Mouse (Mus musculus) myocyte (in vitro differentiated cells): ENCODE measurements around the gene Mgll. TPM values are rescaled to one million over a fixed set of nuclear protein-coding genes. Genes with fewer than 3 reads are reported as not detected.

Experiments used
- H3K27me3 ChIP-seq: one replicate; pipeline ENCODE4 v1.6.1; 2011; ENCODE audit not compliant: control insufficient read depth, insufficient read depth, insufficient read length
- H3K36me3 ChIP-seq: one replicate; pipeline ENCODE4 v1.6.1; 2011; ENCODE audit not compliant: control insufficient read depth, insufficient read depth
- H3K4me2 ChIP-seq: one replicate; pipeline ENCODE4 v1.6.1; 2011; ENCODE audit warnings: low read depth, control low read depth
- H3K4me3 ChIP-seq: one replicate; pipeline ENCODE4 v1.5.1; 2011; ENCODE audit warnings: mild to moderate bottlenecking, control low read depth, moderate library complexity
- H3K79me2 ChIP-seq: one replicate; pipeline ENCODE4 v1.6.1; 2011; ENCODE audit not compliant: control insufficient read depth, insufficient read depth
- H3ac ChIP-seq: one replicate; pipeline ENCODE4 v1.6.1; 2011; ENCODE audit not compliant: control insufficient read depth, insufficient read length
- CEBPB ChIP-seq: IDR thresholded peaks from 2 replicates; pipeline ENCODE4 v1.6.1; 2011; ENCODE audit warnings: mild to moderate bottlenecking, moderate library complexity; ENCODE audit not compliant: poor library complexity, insufficient read depth, severe bottlenecking
- E2F4 ChIP-seq: IDR thresholded peaks from one replicate; pipeline ENCODE4 v1.6.1; 2011; ENCODE audit warnings: mild to moderate bottlenecking, control low read depth, moderate library complexity; ENCODE audit not compliant: insufficient read depth
- MAX ChIP-seq: IDR thresholded peaks from one replicate; pipeline ENCODE4 v1.6.1; 2011; ENCODE audit warnings: low read depth, mild to moderate bottlenecking, control low read depth
- MYOD1 ChIP-seq, 3 experiments: IDR thresholded peaks; one replicate each; pipeline ENCODE4 v1.6.1; 2011; ENCODE audit warnings: control low read depth in 2 of 3, low read depth in 2 of 3, mild to moderate bottlenecking in 2 of 3, moderate library complexity in 1 of 3; ENCODE audit not compliant: insufficient read length in 2 of 3, control insufficient read depth in 1 of 3
- MYOG ChIP-seq, 3 experiments: IDR thresholded peaks; one replicate each; pipeline ENCODE4 v1.6.1; 2011; ENCODE audit warnings: control low read depth in 2 of 3, low read depth in 2 of 3, mild to moderate bottlenecking in 2 of 3; ENCODE audit not compliant: insufficient read length in 2 of 3, control insufficient read depth in 1 of 3, insufficient read depth in 1 of 3
- POLR2A ChIP-seq: IDR thresholded peaks from one replicate; pipeline ENCODE4 v1.6.1; 2011; ENCODE audit warnings: low read depth, mild to moderate bottlenecking, control low read depth, moderate library complexity; ENCODE audit not compliant: insufficient read length
- POLR2AphosphoS2 ChIP-seq: IDR thresholded peaks from one replicate; pipeline ENCODE4 v1.6.1; 2011; ENCODE audit warnings: low read depth, control low read depth; ENCODE audit not compliant: insufficient read length
- REST ChIP-seq: IDR thresholded peaks from one replicate; pipeline ENCODE4 v1.6.1; 2011; ENCODE audit warnings: mild to moderate bottlenecking, control low read depth, moderate library complexity; ENCODE audit not compliant: insufficient read depth, insufficient read length
- SRF ChIP-seq: IDR thresholded peaks from one replicate; pipeline ENCODE4 v1.6.1; 2011; ENCODE audit warnings: low read depth; ENCODE audit not compliant: control insufficient read depth, insufficient read length
- TCF12 ChIP-seq: IDR thresholded peaks from one replicate; pipeline ENCODE4 v1.6.1; 2011; ENCODE audit warnings: mild to moderate bottlenecking, control low read depth; ENCODE audit not compliant: poor library complexity, insufficient read depth, severe bottlenecking
- TCF3 ChIP-seq: IDR thresholded peaks from one replicate; pipeline ENCODE4 v1.6.1; 2011; ENCODE audit warnings: low read depth, control low read depth; ENCODE audit not compliant: insufficient read length
- USF1 ChIP-seq: IDR thresholded peaks from one replicate; pipeline ENCODE4 v1.6.1; 2011; ENCODE audit warnings: low read depth, mild to moderate bottlenecking, control low read depth, moderate library complexity
- polyA plus RNA-seq: library from polyadenylated mRNA; unstranded; fragments of >200 nt; fragmentation: generic; extraction: Trizol; gene quantifications from one replicate; pipeline ENCODE4 v1.2.1, GENCODE M21; 2012; ENCODE audit warnings: missing spikeins

Gene Mgll
- polyA plus RNA-seq, 1 experiment, result 4.7 TPM

GRCm38 (mm10) chr6:88731991-88732390 is 7.8 kb downstream of the Mgll start:
- Histone ChIP-seq H3K4me3 (no peak overlapping the region), H3K36me3 (no peaks in the 10 kb centered on the region), H3K79me2 (no peaks in the 10 kb centered on the region), H3ac (no peak overlapping the region), H3K4me2 (no peak overlapping the region), H3K27me3 (peaks cover 3% of the 10 kb centered on the region)
- peak in 2 of 3 experiments; percentile 10 to 79 for TF ChIP-seq MYOD1 (IDR thresholded peaks at IDR 0.05; ENCODE audit: control insufficient read depth in 1 of 3, insufficient read length in 2 of 3, low read depth in 2 of 3)
- no peak for TF ChIP-seq SRF
- no peak for TF ChIP-seq MYOG (IDR thresholded peaks at IDR 0.05; ENCODE audit: control insufficient read depth in 1 of 3, insufficient read depth in 1 of 3, insufficient read length in 2 of 3, low read depth in 2 of 3)
- no peak for TF ChIP-seq E2F4

- Histone ChIP-seq H3ac (no peak overlapping the region), H3K27me3 (no peaks in the 10 kb centered on the region), H3K36me3 (no peaks in the 10 kb centered on the region), H3K79me2 (no peaks in the 10 kb centered on the region), H3K4me3 (no peak overlapping the region), H3K4me2 (no peak overlapping the region)
- peak in 1 of 3 experiments; percentile 55 for TF ChIP-seq MYOD1 (IDR thresholded peaks at IDR 0.05; ENCODE audit: control insufficient read depth in 1 of 3, insufficient read length in 2 of 3, low read depth in 2 of 3)
- no peak for TF ChIP-seq CEBPB
Observed at GRCm38 (mm10) chr6:88732643-88733613, 8.7 kb downstream of the Mgll start.

GRCm38 (mm10) chr6:88736337-88736736 is 12.1 kb downstream of the Mgll start:
- no peak overlapping the region for H3K4me3 ChIP-seq
- H3ac ChIP-seq, result no peak overlapping the region
- no peaks in the 10 kb centered on the region for H3K27me3 ChIP-seq
- TF ChIP-seq MYOD1 (IDR thresholded peaks at IDR 0.05; ENCODE audit: control insufficient read depth in 1 of 3, insufficient read length in 2 of 3, low read depth in 2 of 3) (no peak), TCF12 (no peak), POLR2A (no peak), TCF3 (no peak), E2F4 (no peak), SRF (no peak), CEBPB (no peak), MYOG (IDR thresholded peaks at IDR 0.05; ENCODE audit: control insufficient read depth in 1 of 3, insufficient read depth in 1 of 3, insufficient read length in 2 of 3, low read depth in 2 of 3) (no peak), USF1 (no peak)
- no peaks in the 10 kb centered on the region for H3K79me2 ChIP-seq
- no peaks in the 10 kb centered on the region for H3K36me3 ChIP-seq
- H3K4me2 ChIP-seq, result no peak overlapping the region

GRCm38 (mm10) chr6:88736741-88737508 is 12.7 kb downstream of the Mgll start:
- Histone ChIP-seq H3ac (no peak overlapping the region), H3K4me3 (no peak overlapping the region), H3K4me2 (no peak overlapping the region), H3K79me2 (no peaks in the 10 kb centered on the region), H3K27me3 (peaks cover 3% of the 10 kb centered on the region), H3K36me3 (no peaks in the 10 kb centered on the region)
- TF ChIP-seq MYOD1 (IDR thresholded peaks at IDR 0.05; ENCODE audit: control insufficient read depth in 1 of 3, insufficient read length in 2 of 3, low read depth in 2 of 3), result no peak

GRCm38 (mm10) chr6:88737509-88737888 is 13.3 kb downstream of the Mgll start:
- Histone ChIP-seq H3ac (no peak overlapping the region), H3K4me2 (no peak overlapping the region), H3K27me3 (peaks cover 8% of the 10 kb centered on the region), H3K36me3 (no peaks in the 10 kb centered on the region), H3K4me3 (no peak overlapping the region), H3K79me2 (no peaks in the 10 kb centered on the region)
- TF ChIP-seq POLR2AphosphoS2, result no peak
- TF ChIP-seq POLR2A, result no peak
- TF ChIP-seq MAX, result no peak
- no peak for TF ChIP-seq TCF3
- no peak for TF ChIP-seq TCF12
- TF ChIP-seq SRF, result no peak
- TF ChIP-seq USF1, result no peak
- no peak for TF ChIP-seq MYOG (IDR thresholded peaks at IDR 0.05; ENCODE audit: control insufficient read depth in 1 of 3, insufficient read depth in 1 of 3, insufficient read length in 2 of 3, low read depth in 2 of 3)
- no peak for TF ChIP-seq MYOD1 (IDR thresholded peaks at IDR 0.05; ENCODE audit: control insufficient read depth in 1 of 3, insufficient read length in 2 of 3, low read depth in 2 of 3)
- TF ChIP-seq CEBPB, result no peak
- TF ChIP-seq REST, result no peak
- no peak for TF ChIP-seq E2F4
